Mouse (Mus musculus): Measurements from ENCODE around the gene Retreg1. TPM values are rescaled to one million over a fixed set of nuclear protein-coding genes. Genes with fewer than 3 reads are reported as not detected.
A peak's percentile ranks its signal among the peaks of the same experiment; 100 is the strongest.

The Retreg1 gene
- 2.1 and 2.2 TPM in 2 replicates for polyA plus RNA-seq (2014; fragmentation: Nextera tagmentation; extraction: Ambion mirVana)

GRCm38 (mm10) chr15:25843086-25843991, at the start of gene Retreg1:
Gene Retreg1 (plus strand): TSS chr15:25843180.
- peak within 1 kb of the TSS; percentile 90 for H3K4me2 ChIP-seq (ENCODE audit: low read depth, low read length, severe bottlenecking)
- H3K9me3 ChIP-seq (ENCODE audit: control insufficient read depth, low read length), result no peaks in the 10 kb centered on the region
- peak within 1 kb of the TSS; percentile 71 for H3K4me3 ChIP-seq (ENCODE audit: low read depth, low read length)
- H3K36me3 ChIP-seq (ENCODE audit: control insufficient read depth, insufficient read depth, low read length), result no peaks in the 10 kb centered on the region
- DNase-seq (ENCODE audit: low spot score) (peak; percentile 79), ATAC-seq (replicated peaks; ENCODE audit: low FRiP score) (peak; percentile 85)
- H3K27ac ChIP-seq (ENCODE audit: low read depth, low read length), result no peak within 1 kb of the TSS
- WGBS, result under 1% methylated on average over 60 of the region's 72 CpGs
- H3K27me3 ChIP-seq (ENCODE audit: control insufficient read depth, insufficient read depth, low read length), result peaks cover 11% of the 10 kb centered on the region
- peaks cover 5% of the 10 kb centered on the region; the same call in 1 of the 2 replicates for H3K4me1 ChIP-seq (replicated peaks; ENCODE audit: control insufficient read depth, insufficient read depth, low read length)
- H3K9ac ChIP-seq (ENCODE audit: low read length), result peak within 1 kb of the TSS; percentile 82

DNA sequence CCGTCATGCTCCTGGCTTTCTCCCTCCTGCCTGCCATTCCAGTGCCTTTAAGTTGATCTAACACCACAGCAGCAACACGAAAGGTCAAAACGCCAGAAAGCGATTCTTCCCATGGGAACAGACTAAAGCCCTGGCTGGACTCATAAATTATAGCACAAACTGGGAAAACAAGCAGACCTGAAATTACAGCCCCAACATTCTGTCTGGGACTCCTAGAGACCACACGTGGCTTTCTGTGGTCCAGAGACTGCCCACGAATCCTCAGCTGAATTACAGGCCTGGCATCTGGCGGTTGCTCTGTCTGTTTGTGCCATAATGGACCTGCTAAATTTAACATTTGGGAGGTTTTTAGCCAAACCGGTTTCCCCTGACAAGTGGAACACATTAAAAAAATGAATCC, 48.9 kb upstream of the Retreg1 start:
- ATAC-seq (replicated peaks; ENCODE audit: low FRiP score) (no peak), DNase-seq (ENCODE audit: low spot score) (no peak)
- Histone ChIP-seq H3K36me3 (ENCODE audit: control insufficient read depth, insufficient read depth, low read length) (peaks cover 37% of the 10 kb centered on the region), H3K27ac (ENCODE audit: low read depth, low read length) (no peak overlapping the region), H3K9ac (ENCODE audit: low read length) (no peak overlapping the region), H3K27me3 (ENCODE audit: control insufficient read depth, insufficient read depth, low read length) (no peaks in the 10 kb centered on the region), H3K4me1 (replicated peaks; ENCODE audit: control insufficient read depth, insufficient read depth, low read length) (no peaks in the 10 kb centered on the region), H3K9me3 (ENCODE audit: control insufficient read depth, low read length) (no peaks in the 10 kb centered on the region), H3K4me2 (ENCODE audit: low read depth, low read length, severe bottlenecking) (no peak overlapping the region), H3K4me3 (ENCODE audit: low read depth, low read length) (no peak overlapping the region)
- 94% methylated on average over 8 of the region's 8 CpGs for WGBS

DNA sequence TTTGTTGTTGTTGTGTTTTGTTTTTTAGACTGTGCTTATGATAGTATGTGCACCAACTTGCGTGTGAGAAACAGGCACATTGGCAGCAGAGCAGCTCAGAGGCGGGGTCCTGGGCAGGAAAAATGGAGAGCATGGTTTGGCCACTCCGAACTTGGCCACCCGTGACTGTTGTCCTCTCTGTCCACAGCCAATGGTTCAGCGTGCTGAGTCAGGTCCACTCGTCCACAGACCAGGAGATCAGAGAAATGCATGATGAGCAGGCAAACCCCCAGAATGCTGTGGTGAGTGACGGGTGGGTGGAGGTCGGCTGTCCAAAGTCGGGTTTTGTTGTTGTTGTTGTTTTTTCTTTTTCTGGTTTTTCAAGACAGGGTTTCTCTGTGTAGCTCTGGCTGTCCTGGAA, 47.5 kb upstream of the Retreg1 start:
- Histone ChIP-seq H3K4me2 (ENCODE audit: low read depth, low read length, severe bottlenecking) (no peak overlapping the region), H3K27ac (ENCODE audit: low read depth, low read length) (no peak overlapping the region), H3K4me3 (ENCODE audit: low read depth, low read length) (no peak overlapping the region), H3K9me3 (ENCODE audit: control insufficient read depth, low read length) (no peaks in the 10 kb centered on the region), H3K9ac (ENCODE audit: low read length) (no peak overlapping the region), H3K27me3 (ENCODE audit: control insufficient read depth, insufficient read depth, low read length) (no peaks in the 10 kb centered on the region), H3K4me1 (replicated peaks; ENCODE audit: control insufficient read depth, insufficient read depth, low read length) (no peaks in the 10 kb centered on the region), H3K36me3 (ENCODE audit: control insufficient read depth, insufficient read depth, low read length) (peaks cover 36% of the 10 kb centered on the region)
- ATAC-seq (replicated peaks; ENCODE audit: low FRiP score) (no peak), DNase-seq (ENCODE audit: low spot score) (no peak)
- WGBS, result 93% methylated on average over 9 of the region's 9 CpGs

DNA sequence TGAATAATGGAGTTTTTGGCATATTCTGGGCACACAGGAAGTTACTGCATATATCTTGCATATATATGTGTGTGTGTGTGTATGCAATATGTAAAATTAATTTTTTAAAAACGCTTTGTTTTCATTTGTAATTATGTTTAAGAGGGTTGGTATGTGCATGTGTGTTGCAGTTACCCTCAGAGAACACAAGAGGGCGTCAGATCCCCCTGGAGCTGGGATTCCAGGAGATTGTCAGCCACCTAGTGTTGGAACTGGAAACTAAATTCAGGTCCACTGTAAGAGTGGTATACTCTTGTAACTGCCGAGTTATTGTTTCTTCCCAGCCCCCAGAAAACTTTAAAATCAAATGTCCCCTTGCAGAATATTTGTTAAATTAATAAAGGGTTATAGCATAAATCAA, 46.6 kb upstream of the Retreg1 start:
- no peak overlapping the region for H3K4me2 ChIP-seq (ENCODE audit: low read depth, low read length, severe bottlenecking)
- no peak for DNase-seq (ENCODE audit: low spot score)
- no peak overlapping the region for H3K4me3 ChIP-seq (ENCODE audit: low read depth, low read length)
- ATAC-seq (replicated peaks; ENCODE audit: low FRiP score), result no peak; the same call in 1 of the 2 replicates
- no peak overlapping the region for H3K9ac ChIP-seq (ENCODE audit: low read length)
- no peak overlapping the region for H3K27ac ChIP-seq (ENCODE audit: low read depth, low read length)
- 56% methylated on average over 3 of the region's 3 CpGs for WGBS
- no peaks in the 10 kb centered on the region for H3K4me1 ChIP-seq (replicated peaks; ENCODE audit: control insufficient read depth, insufficient read depth, low read length)
- H3K36me3 ChIP-seq (ENCODE audit: control insufficient read depth, insufficient read depth, low read length), result peaks cover 34% of the 10 kb centered on the region
- no peaks in the 10 kb centered on the region for H3K9me3 ChIP-seq (ENCODE audit: control insufficient read depth, low read length)
- no peaks in the 10 kb centered on the region for H3K27me3 ChIP-seq (ENCODE audit: control insufficient read depth, insufficient read depth, low read length)

DNA sequence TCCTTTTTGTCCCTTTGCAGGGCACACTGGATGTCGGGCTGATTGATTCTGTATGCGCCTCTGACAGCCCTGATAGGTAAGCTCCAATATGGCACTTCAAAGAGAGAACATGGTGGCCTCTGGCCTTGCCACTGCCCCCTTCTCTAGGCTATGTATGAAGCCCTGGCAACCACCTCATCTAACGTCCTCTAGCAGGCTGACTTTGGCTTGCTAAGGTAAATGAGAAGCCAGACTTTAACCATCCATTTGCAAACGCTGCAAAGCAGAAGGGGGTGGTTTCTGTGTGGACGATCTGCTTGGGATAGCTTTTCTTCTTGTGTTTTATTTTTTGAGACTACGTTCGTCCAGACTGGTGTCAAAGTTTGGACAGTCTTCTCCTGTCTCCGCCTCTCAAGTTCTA, 45.8 kb upstream of the Retreg1 start:
- no peak for ATAC-seq (replicated peaks; ENCODE audit: low FRiP score)
- Histone ChIP-seq H3K9ac (ENCODE audit: low read length) (no peak overlapping the region), H3K4me3 (ENCODE audit: low read depth, low read length) (no peak overlapping the region), H3K27me3 (ENCODE audit: control insufficient read depth, insufficient read depth, low read length) (no peaks in the 10 kb centered on the region), H3K9me3 (ENCODE audit: control insufficient read depth, low read length) (no peaks in the 10 kb centered on the region), H3K4me2 (ENCODE audit: low read depth, low read length, severe bottlenecking) (no peak overlapping the region), H3K36me3 (ENCODE audit: control insufficient read depth, insufficient read depth, low read length) (peaks cover 34% of the 10 kb centered on the region), H3K4me1 (replicated peaks; ENCODE audit: control insufficient read depth, insufficient read depth, low read length) (no peaks in the 10 kb centered on the region), H3K27ac (ENCODE audit: low read depth, low read length) (no peak overlapping the region)
- WGBS, result 90% methylated on average over 8 of the region's 8 CpGs
- DNase-seq (ENCODE audit: low spot score), result no peak

- no peaks in the 10 kb centered on the region for H3K4me1 ChIP-seq (replicated peaks; ENCODE audit: control insufficient read depth, insufficient read depth, low read length)
- ATAC-seq (replicated peaks; ENCODE audit: low FRiP score), result no peak
- H3K9ac ChIP-seq (ENCODE audit: low read length), result no peak overlapping the region
- no peak overlapping the region for H3K27ac ChIP-seq (ENCODE audit: low read depth, low read length)
- H3K4me3 ChIP-seq (ENCODE audit: low read depth, low read length), result no peak overlapping the region
- 93% methylated on average over 1 of the region's 1 CpGs for WGBS
- H3K4me2 ChIP-seq (ENCODE audit: low read depth, low read length, severe bottlenecking), result no peak overlapping the region
- no peak for DNase-seq (ENCODE audit: low spot score)
- peaks cover 30% of the 10 kb centered on the region for H3K36me3 ChIP-seq (ENCODE audit: control insufficient read depth, insufficient read depth, low read length)
- no peaks in the 10 kb centered on the region for H3K27me3 ChIP-seq (ENCODE audit: control insufficient read depth, insufficient read depth, low read length)
- H3K9me3 ChIP-seq (ENCODE audit: control insufficient read depth, low read length), result no peaks in the 10 kb centered on the region
Observed at GRCm38 (mm10) chr15:25797888-25798287, 45.1 kb upstream of the Retreg1 start.

DNA sequence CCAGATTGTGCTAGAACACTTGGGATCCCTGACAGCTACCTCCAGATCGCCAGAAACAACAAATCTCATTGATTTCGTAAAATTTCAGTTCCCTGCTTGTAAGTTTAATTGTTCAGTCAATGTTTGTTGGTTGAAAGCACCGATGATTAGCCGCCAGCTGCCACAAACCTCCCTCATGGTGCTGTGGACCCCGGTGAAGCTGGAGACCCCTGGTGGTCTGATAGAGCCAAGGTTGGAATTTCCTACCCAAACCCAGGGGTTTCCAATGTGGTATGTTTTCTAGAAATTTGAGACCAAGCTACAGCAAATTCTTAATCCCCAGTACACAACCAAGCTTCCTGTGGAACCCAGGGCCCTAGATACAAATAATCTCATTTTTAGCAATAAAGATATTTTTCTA, 41.3 kb upstream of the Retreg1 start:
- no peaks in the 10 kb centered on the region for H3K9me3 ChIP-seq (ENCODE audit: control insufficient read depth, low read length)
- no peaks in the 10 kb centered on the region for H3K27me3 ChIP-seq (ENCODE audit: control insufficient read depth, insufficient read depth, low read length)
- H3K27ac ChIP-seq (ENCODE audit: low read depth, low read length), result no peak overlapping the region
- DNase-seq (ENCODE audit: low spot score) (peak; percentile 44), ATAC-seq (replicated peaks; ENCODE audit: low FRiP score) (no peak)
- no peak overlapping the region for H3K9ac ChIP-seq (ENCODE audit: low read length)
- no peak overlapping the region for H3K4me3 ChIP-seq (ENCODE audit: low read depth, low read length)
- H3K36me3 ChIP-seq (ENCODE audit: control insufficient read depth, insufficient read depth, low read length), result peaks cover 26% of the 10 kb centered on the region
- 91% methylated on average over 5 of the region's 5 CpGs for WGBS
- no peak overlapping the region for H3K4me2 ChIP-seq (ENCODE audit: low read depth, low read length, severe bottlenecking)
- H3K4me1 ChIP-seq (replicated peaks; ENCODE audit: control insufficient read depth, insufficient read depth, low read length), result no peaks in the 10 kb centered on the region

DNA sequence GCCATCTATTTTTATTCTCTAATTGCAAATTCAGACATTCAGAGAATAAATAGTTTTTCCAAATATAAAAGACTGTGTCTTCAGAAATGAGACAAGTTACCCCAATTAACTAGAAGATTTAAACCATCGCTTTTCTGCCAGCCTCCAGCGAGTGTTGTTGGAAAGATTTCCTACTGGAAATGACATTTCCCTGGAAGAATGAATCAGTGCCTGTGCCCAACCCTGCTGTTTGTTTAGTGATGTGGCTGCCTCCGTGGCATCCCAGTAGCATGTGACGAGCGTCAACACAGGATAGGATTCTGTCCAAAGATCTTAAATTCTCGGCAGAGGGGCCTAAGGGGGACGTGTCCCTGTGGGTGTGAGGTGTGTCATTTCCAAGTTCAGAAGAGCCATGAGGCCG, 40.8 kb upstream of the Retreg1 start:
- Histone ChIP-seq H3K4me1 (replicated peaks; ENCODE audit: control insufficient read depth, insufficient read depth, low read length) (no peaks in the 10 kb centered on the region), H3K9me3 (ENCODE audit: control insufficient read depth, low read length) (no peaks in the 10 kb centered on the region), H3K27me3 (ENCODE audit: control insufficient read depth, insufficient read depth, low read length) (no peaks in the 10 kb centered on the region), H3K4me2 (ENCODE audit: low read depth, low read length, severe bottlenecking) (no peak overlapping the region), H3K27ac (ENCODE audit: low read depth, low read length) (no peak overlapping the region), H3K9ac (ENCODE audit: low read length) (no peak overlapping the region), H3K36me3 (ENCODE audit: control insufficient read depth, insufficient read depth, low read length) (peaks cover 26% of the 10 kb centered on the region), H3K4me3 (ENCODE audit: low read depth, low read length) (no peak overlapping the region)
- ATAC-seq (replicated peaks; ENCODE audit: low FRiP score) (no peak), DNase-seq (ENCODE audit: low spot score) (no peak)
- 93% methylated on average over 8 of the region's 8 CpGs for WGBS

DNA sequence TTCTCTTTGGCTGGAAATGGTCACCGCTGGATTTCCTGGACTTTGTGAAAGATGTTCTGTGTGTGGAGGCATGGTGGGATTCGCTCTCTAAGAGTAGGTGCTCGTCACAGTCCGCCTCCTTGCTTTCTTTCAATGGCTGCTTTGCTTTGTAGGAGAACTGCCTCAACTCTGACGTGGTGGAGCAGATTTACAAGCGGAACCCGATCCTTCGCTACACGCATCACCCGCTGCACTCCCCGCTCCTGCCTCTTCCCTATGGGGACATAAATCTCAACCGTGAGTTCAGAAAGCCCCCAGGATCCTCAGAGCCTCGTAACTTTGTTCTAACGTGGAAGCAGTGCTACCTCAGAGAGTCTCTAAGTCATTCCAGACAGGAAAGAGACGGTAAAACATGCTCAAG, 39.9 kb upstream of the Retreg1 start:
- H3K4me2 ChIP-seq (ENCODE audit: low read depth, low read length, severe bottlenecking), result no peak overlapping the region
- ATAC-seq (replicated peaks; ENCODE audit: low FRiP score) (no peak), DNase-seq (ENCODE audit: low spot score) (no peak)
- H3K4me3 ChIP-seq (ENCODE audit: low read depth, low read length), result no peak overlapping the region
- no peak overlapping the region for H3K27ac ChIP-seq (ENCODE audit: low read depth, low read length)
- no peaks in the 10 kb centered on the region for H3K27me3 ChIP-seq (ENCODE audit: control insufficient read depth, insufficient read depth, low read length)
- H3K36me3 ChIP-seq (ENCODE audit: control insufficient read depth, insufficient read depth, low read length), result peaks cover 27% of the 10 kb centered on the region
- 90% methylated on average over 15 of the region's 15 CpGs for WGBS
- no peak overlapping the region for H3K9ac ChIP-seq (ENCODE audit: low read length)
- H3K9me3 ChIP-seq (ENCODE audit: control insufficient read depth, low read length), result no peaks in the 10 kb centered on the region
- H3K4me1 ChIP-seq (replicated peaks; ENCODE audit: control insufficient read depth, insufficient read depth, low read length), result no peaks in the 10 kb centered on the region

All from forebrain, embryonic 11.5 days (tissue).